Mouse (Mus musculus) embryonic facial prominence, embryonic 14.5 days (tissue): Measurements from ENCODE around the gene Atp1b2. TPM values are rescaled to one million over a fixed set of nuclear protein-coding genes. Genes with fewer than 3 reads are reported as not detected.
A peak's percentile ranks its signal among the peaks of the same experiment; 100 is the strongest.

Experiments
- ATAC-seq: fragments of 200-750 bp; cut with Nextera tagmentation; 2 replicates; pipeline ENCODE4 v1.8.0; 2017; ENCODE audit warnings: low read depth, moderate number of reproducible peaks, moderate TSS enrichment
- DNase-seq: peaks from one replicate; pipeline ENCODE4 v3.0.0-alpha.2; 2015; ENCODE audit warnings: low spot score
- H3K27ac ChIP-seq: fragments of 300-500 bp; sonication (generic); replicated peaks from 2 replicates; pipeline ENCODE4 v1.5.1; 2014; ENCODE audit warnings: low read depth, mild to moderate bottlenecking, low read length, moderate library complexity
- H3K27me3 ChIP-seq: fragments of 300-500 bp; sonication (generic); replicated peaks from 2 replicates; pipeline ENCODE4 v1.6.1; 2014; ENCODE audit warnings: low read length; ENCODE audit not compliant: control insufficient read depth, insufficient read depth
- H3K36me3 ChIP-seq: fragments of 300-500 bp; sonication (generic); 2 replicates; pipeline ENCODE4 v1.6.1; 2014; ENCODE audit warnings: low read length, mixed read lengths; ENCODE audit not compliant: control insufficient read depth, insufficient read depth
- H3K4me1 ChIP-seq: fragments of 300-500 bp; sonication (generic); 2 replicates; pipeline ENCODE4 v1.6.1; 2014; ENCODE audit warnings: antibody characterized with exemption, low read length; ENCODE audit not compliant: control insufficient read depth, insufficient read depth
- H3K4me2 ChIP-seq: fragments of 300-500 bp; sonication (generic); 2 replicates; pipeline ENCODE4 v1.6.1; 2014; ENCODE audit warnings: low read depth, mild to moderate bottlenecking, low read length, moderate library complexity, mixed read lengths
- H3K4me3 ChIP-seq: fragments of 300-500 bp; sonication (generic); 2 replicates; pipeline ENCODE4 v1.5.1; 2014; ENCODE audit warnings: low read depth, mild to moderate bottlenecking, low read length
- H3K9ac ChIP-seq: fragments of 300-500 bp; sonication (generic); 2 replicates; pipeline ENCODE4 v1.6.1; 2014; ENCODE audit warnings: low read depth, mild to moderate bottlenecking, low read length, moderate library complexity, mixed read lengths
- H3K9me3 ChIP-seq: fragments of 300-500 bp; sonication (generic); 2 replicates; pipeline ENCODE4 v1.6.1; 2016; ENCODE audit warnings: low read length; ENCODE audit not compliant: control insufficient read depth
- WGBS: fragments of 180-500 bp; shearing (Covaris S2); extraction: QIAGEN DNeasy Blood & Tissue Kit; methylation state at CpG from one replicate; pipeline ENCODE4 v1.1.7; 2014; 5-methylcytosine and 5-hydroxymethylcytosine counted together
- microRNA counts: library from miRNA; unstranded; fragments of <30 nt; microRNA quantifications from one replicate; lab custom pipeline; 2017
- microRNA-seq: library from miRNA; unstranded; fragments of <30 nt; microRNA quantifications from one replicate; pipeline ENCODE4, GENCODE M21; 2016; ENCODE audit warnings: borderline number of aligned reads
- polyA plus RNA-seq: library from polyadenylated mRNA; unstranded; fragments of >200 nt; fragmentation: Nextera tagmentation; extraction: Ambion mirVana; gene quantifications from 2 replicates; pipeline ENCODE4 v1.2.1, GENCODE M21; 2014

The Atp1b2 gene
- polyA plus RNA-seq, 1 experiment from 2014 or later, result 17.7 TPM

GRCm38 (mm10) chr11:69553341-69553721 lies 52.4 kb downstream of the Atp1b2 start:
- DNase-seq (no peak), ATAC-seq (no peak)
- Histone ChIP-seq H3K9ac (no peak overlapping the region), H3K4me1 (peaks cover 3% of the 10 kb centered on the region; the same call in 1 of the 2 replicates), H3K27me3 (no peaks in the 10 kb centered on the region), H3K4me2 (no peak overlapping the region), H3K9me3 (no peaks in the 10 kb centered on the region), H3K27ac (no peak overlapping the region), H3K36me3 (0 out of 2 replicates have a peak, but pooled peaks cover 6% of the 10 kb centered on the region), H3K4me3 (no peak overlapping the region)
- WGBS, result 5% methylated on average over 2 of the region's 2 CpGs

GRCm38 (mm10) chr11:69552622-69553340 lies 53.0 kb downstream of the Atp1b2 start:
- no peak overlapping the region for H3K4me3 ChIP-seq
- H3K4me2 ChIP-seq, result no peak overlapping the region
- peak; percentile 56 for DNase-seq
- 0 out of 2 replicates have a peak, but pooled peaks cover 6% of the 10 kb centered on the region for H3K36me3 ChIP-seq
- no peaks in the 10 kb centered on the region for H3K27me3 ChIP-seq
- H3K9me3 ChIP-seq, result no peaks in the 10 kb centered on the region
- 26% methylated on average over 14 of the region's 14 CpGs for WGBS
- no peak overlapping the region for H3K27ac ChIP-seq
- H3K4me1 ChIP-seq, result peaks cover 3% of the 10 kb centered on the region; the same call in 1 of the 2 replicates
- peak; percentile 53; the same call in 1 of the 2 replicates for ATAC-seq
- H3K9ac ChIP-seq, result no peak overlapping the region

- WGBS, result 71% methylated on average over 4 of the region's 4 CpGs
- Histone ChIP-seq H3K27ac (no peak overlapping the region), H3K9ac (no peak overlapping the region), H3K4me2 (no peak overlapping the region), H3K36me3 (0 out of 2 replicates have a peak, but pooled peaks cover 6% of the 10 kb centered on the region), H3K4me1 (peaks cover 8% of the 10 kb centered on the region; the same call in 1 of the 2 replicates), H3K9me3 (no peaks in the 10 kb centered on the region), H3K27me3 (no peaks in the 10 kb centered on the region), H3K4me3 (no peak overlapping the region)
- ATAC-seq (no peak), DNase-seq (no peak)
These were observed 54.4 kb downstream of the Atp1b2 start for GRCm38 (mm10) chr11:69551310-69551709.

MicroRNAs within 50 kb of the gene (microRNA counts, 519-probe panel; counts per million panel counts)
- 2,440 counts per million, percentile 47 among the panel's probes with 10 or more counts for microRNA mmu-miR-467f (lab: Ali Mortazavi, UCI)

Small RNA genes lying within 50 kb of the gene (microRNA-seq; reads per million reads assigned to microRNA genes)
- not detected for gene Mir467f

Other genes with a start within 250 kb of the Atp1b2 start
- gene Chd3, start 236.5 kb downstream of the Atp1b2 start, polyA plus RNA-seq, result 68.9 and 73.3 TPM in 2 replicates
- 160 and 177 TPM in 2 replicates for gene Naa38, start 210.5 kb downstream of the Atp1b2 start, polyA plus RNA-seq
- gene Cyb5d1, start 210.3 kb downstream of the Atp1b2 start, polyA plus RNA-seq, result 23.8 and 24.2 TPM in 2 replicates
- gene Tmem88, start 207.7 kb downstream of the Atp1b2 start, polyA plus RNA-seq, result 19.2 and 21.0 TPM in 2 replicates
- 24.2 and 24.3 TPM in 2 replicates for gene Kdm6b, start 192.3 kb downstream of the Atp1b2 start, polyA plus RNA-seq
- 6.2 and 6.5 TPM in 2 replicates for gene Dnah2, start 56.8 kb downstream of the Atp1b2 start, polyA plus RNA-seq
- gene Efnb3, start 45.7 kb downstream of the Atp1b2 start, polyA plus RNA-seq, result 7.3 and 8.6 TPM in 2 replicates
- 18.4 and 19.8 TPM in 2 replicates for gene Wrap53, start 25.7 kb downstream of the Atp1b2 start, polyA plus RNA-seq
- gene Trp53, start 25.6 kb downstream of the Atp1b2 start, polyA plus RNA-seq, result 111 and 133 TPM in 2 replicates
- gene Shbg, start 12.0 kb upstream of the Atp1b2 start, polyA plus RNA-seq, result not detected in 2 replicates
- gene Sat2, start 16.1 kb upstream of the Atp1b2 start, polyA plus RNA-seq, result 15.6 and 16.6 TPM in 2 replicates
- gene Fxr2, start 27.0 kb upstream of the Atp1b2 start, polyA plus RNA-seq, result 25.4 and 26.3 TPM in 2 replicates
- 1.7 and 2.9 TPM in 2 replicates for gene Sox15, start 49.4 kb upstream of the Atp1b2 start, polyA plus RNA-seq
- gene Mpdu1, start 56.7 kb upstream of the Atp1b2 start, polyA plus RNA-seq, result 29.1 and 33.6 TPM in 2 replicates
- gene Cd68, start 60.2 kb upstream of the Atp1b2 start, polyA plus RNA-seq, result 22.0 and 25.5 TPM in 2 replicates
- 525 and 575 TPM in 2 replicates for gene Eif4a1, start 66.5 kb upstream of the Atp1b2 start, polyA plus RNA-seq
- 73.6 and 88.4 TPM in 2 replicates for gene Senp3, start 76.1 kb upstream of the Atp1b2 start, polyA plus RNA-seq
- gene Tnfsf13, start 79.8 kb upstream of the Atp1b2 start, polyA plus RNA-seq, result 0.37 and 0.49 TPM in 2 replicates
- 13.0 and 16.6 TPM in 2 replicates for gene Tnfsf12, start 89.9 kb upstream of the Atp1b2 start, polyA plus RNA-seq
- gene Tnfsfm13, start 90.2 kb upstream of the Atp1b2 start, polyA plus RNA-seq, result 6.0 and 6.6 TPM in 2 replicates
- gene Polr2a, start 152.7 kb upstream of the Atp1b2 start, polyA plus RNA-seq, result 39.3 and 39.7 TPM in 2 replicates
- 0.12 TPM in 1 of 2 replicates, not detected in the other for gene Slc35g3, start 156.0 kb upstream of the Atp1b2 start, polyA plus RNA-seq
- gene Zbtb4, start 160.0 kb upstream of the Atp1b2 start, polyA plus RNA-seq, result 3.5 and 3.9 TPM in 2 replicates
- 28.4 and 29.4 TPM in 2 replicates for gene Chrnb1, start 190.0 kb upstream of the Atp1b2 start, polyA plus RNA-seq
- 2.3 and 3.3 TPM in 2 replicates for gene Fgf11, start 195.9 kb upstream of the Atp1b2 start, polyA plus RNA-seq
- 4.1 and 4.3 TPM in 2 replicates for gene Tmem102, start 199.7 kb upstream of the Atp1b2 start, polyA plus RNA-seq
- gene Gm39566, start 209.4 kb upstream of the Atp1b2 start, polyA plus RNA-seq, result not detected in 2 replicates
- not detected in 2 replicates for gene Spem2, start 212.5 kb upstream of the Atp1b2 start, polyA plus RNA-seq
- 0.26 TPM in 1 of 2 replicates, not detected in the other for gene Spem1, start 216.2 kb upstream of the Atp1b2 start, polyA plus RNA-seq
- 8.3 and 10.6 TPM in 2 replicates for gene Nlgn2, start 231.8 kb upstream of the Atp1b2 start, polyA plus RNA-seq
- gene Tmem256, start 232.6 kb upstream of the Atp1b2 start, polyA plus RNA-seq, result 379 and 388 TPM in 2 replicates
- gene Plscr3, start 240.4 kb upstream of the Atp1b2 start, polyA plus RNA-seq, result 102 and 121 TPM in 2 replicates